Mouse (Mus musculus) stomach, embryonic 14.5 days (tissue): ENCODE measurements around the gene Arhgap32. TPM values are rescaled to one million over a fixed set of nuclear protein-coding genes. Genes with fewer than 3 reads are reported as not detected.

Experiments used
- ATAC-seq: fragments of 200-750 bp; cut with Nextera tagmentation; 2 replicates; pipeline ENCODE4 v1.8.0; 2017; ENCODE audit warnings: low read depth, moderate TSS enrichment; ENCODE audit not compliant: insufficient number of reproducible peaks, insufficient read depth, low FRiP score
- H3K27ac ChIP-seq: fragments of 300-500 bp; sonication (generic); 2 replicates; pipeline ENCODE4 v1.5.1; 2014; ENCODE audit warnings: mild to moderate bottlenecking, low read length, moderate library complexity, mixed read lengths
- H3K27me3 ChIP-seq: fragments of 300-500 bp; sonication (generic); 2 replicates; pipeline ENCODE4 v1.6.1; 2014; ENCODE audit warnings: low read length, control low read depth, mixed read lengths; ENCODE audit not compliant: control insufficient read depth, insufficient read depth
- H3K36me3 ChIP-seq: fragments of 300-500 bp; sonication (generic); 2 replicates; pipeline ENCODE4 v1.6.1; 2014; ENCODE audit warnings: mild to moderate bottlenecking, control low read depth, low read length, moderate library complexity, mixed read lengths; ENCODE audit not compliant: control insufficient read depth, insufficient read depth
- H3K4me1 ChIP-seq: fragments of 300-500 bp; sonication (generic); 2 replicates; pipeline ENCODE4 v1.6.1; 2014; ENCODE audit warnings: low read length, control low read depth, mixed read lengths; ENCODE audit not compliant: control insufficient read depth, insufficient read depth
- H3K4me2 ChIP-seq: fragments of 300-500 bp; sonication (generic); replicated peaks from 2 replicates; pipeline ENCODE4 v1.6.1; 2014; ENCODE audit warnings: low read depth, low read length, control low read depth
- H3K4me3 ChIP-seq: fragments of 300-500 bp; sonication (generic); 2 replicates; pipeline ENCODE4 v1.5.1; 2014; ENCODE audit warnings: low read depth, low read length, control low read depth
- H3K9ac ChIP-seq: fragments of 300-500 bp; sonication (generic); replicated peaks from 2 replicates; pipeline ENCODE4 v1.6.1; 2014; ENCODE audit warnings: low read depth, mild to moderate bottlenecking, control low read depth, low read length, moderate library complexity, mixed read lengths
- H3K9me3 ChIP-seq: fragments of 300-500 bp; sonication (generic); 2 replicates; pipeline ENCODE4 v1.6.1; 2016; ENCODE audit warnings: low read depth, low read length, control low read depth; ENCODE audit not compliant: control insufficient read depth
- WGBS: fragments of 180-500 bp; shearing (Covaris S2); extraction: QIAGEN DNeasy Blood & Tissue Kit; methylation state at CpG from one replicate; pipeline ENCODE4 v1.1.7; 2014; 5-methylcytosine and 5-hydroxymethylcytosine counted together
- polyA plus RNA-seq: library from polyadenylated mRNA; unstranded; fragments of >200 nt; fragmentation: Nextera tagmentation; extraction: Ambion mirVana; gene quantifications from 2 replicates; pipeline ENCODE4 v1.2.1, GENCODE M21; 2014

The Arhgap32 gene
- polyA plus RNA-seq, 1 experiment from 2014 or later = 15.5 TPM

DNA sequence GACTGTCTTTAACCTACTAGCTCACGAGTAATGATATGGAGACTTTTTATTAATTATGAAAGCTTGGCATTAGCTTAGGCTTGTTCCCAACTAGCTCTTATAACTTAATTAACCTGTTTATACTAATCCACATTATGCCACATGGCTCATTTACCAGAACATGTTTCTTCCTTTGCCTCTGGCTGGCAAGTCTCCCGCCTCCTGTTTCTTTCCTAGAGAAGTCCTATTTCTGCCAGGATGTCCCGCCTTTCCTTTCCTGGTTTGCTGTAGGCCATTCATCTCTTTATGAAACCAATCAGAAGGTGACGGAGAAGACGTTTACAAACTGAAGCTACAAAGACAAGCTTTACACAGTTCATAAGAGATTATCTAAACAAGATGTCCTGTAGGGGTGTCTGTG is 23.7 kb downstream of the Arhgap32 start:
- H3K27ac ChIP-seq = no peak overlapping the region
- 68% methylated on average over 5 of the region's 5 CpGs for WGBS
- no peaks in the 10 kb centered on the region for H3K4me1 ChIP-seq
- no peaks in the 10 kb centered on the region for H3K36me3 ChIP-seq
- H3K9me3 ChIP-seq = no peaks in the 10 kb centered on the region
- no peak for ATAC-seq
- no peak overlapping the region for H3K9ac ChIP-seq
- no peaks in the 10 kb centered on the region for H3K27me3 ChIP-seq
- H3K4me3 ChIP-seq = no peak overlapping the region
- H3K4me2 ChIP-seq = no peak overlapping the region

DNA sequence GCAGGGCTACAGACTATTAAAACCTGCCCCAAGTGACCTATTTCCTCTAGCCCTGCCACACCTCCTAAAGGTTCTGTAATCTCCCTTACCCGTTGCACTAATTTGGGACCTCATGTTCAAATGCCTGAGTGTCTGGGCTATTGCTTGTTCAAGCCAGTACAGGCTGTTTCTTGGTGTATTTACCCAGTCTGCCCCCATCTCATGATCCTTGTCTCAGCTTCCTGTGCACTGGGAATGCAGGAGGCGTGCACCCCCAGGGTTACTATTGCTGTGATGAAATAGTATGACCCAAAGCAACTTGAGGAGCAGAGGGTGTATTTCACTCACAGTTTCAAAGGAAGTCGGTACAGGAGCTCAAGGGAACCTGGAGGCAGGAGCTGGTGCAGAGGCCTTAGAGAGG is 26.9 kb downstream of the Arhgap32 start:
- no peaks in the 10 kb centered on the region for H3K4me1 ChIP-seq
- H3K9ac ChIP-seq = no peak overlapping the region
- H3K4me2 ChIP-seq = no peak overlapping the region
- no peaks in the 10 kb centered on the region for H3K9me3 ChIP-seq
- no peak overlapping the region for H3K4me3 ChIP-seq
- H3K27ac ChIP-seq = no peak overlapping the region
- H3K36me3 ChIP-seq = no peaks in the 10 kb centered on the region
- ATAC-seq = peak; percentile 23; the same call in 1 of the 2 replicates
- H3K27me3 ChIP-seq = no peaks in the 10 kb centered on the region
- WGBS = 64% methylated on average over 3 of the region's 3 CpGs

DNA sequence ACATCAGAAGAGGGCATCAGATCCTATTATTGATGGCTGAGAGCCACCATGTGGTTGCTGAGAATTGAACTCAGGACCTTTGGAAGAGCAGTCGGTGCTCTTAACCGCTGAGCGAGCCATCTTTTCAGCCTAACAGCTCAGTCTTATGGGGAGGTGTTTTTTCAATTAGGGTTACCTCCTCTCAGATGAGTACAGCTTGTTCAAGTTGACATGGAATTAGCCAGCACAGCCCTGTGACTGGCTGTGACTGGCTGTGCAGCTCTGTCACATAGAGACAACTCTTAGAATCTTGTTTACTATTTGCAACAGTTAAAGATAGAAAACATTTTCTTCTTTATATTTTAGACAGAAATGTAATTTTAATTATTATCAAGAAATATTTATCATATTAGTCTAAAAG is 27.5 kb downstream of the Arhgap32 start:
- Histone ChIP-seq H3K4me1 (no peaks in the 10 kb centered on the region), H3K9ac (no peak overlapping the region), H3K27me3 (no peaks in the 10 kb centered on the region), H3K27ac (no peak overlapping the region), H3K4me3 (no peak overlapping the region), H3K9me3 (no peaks in the 10 kb centered on the region), H3K36me3 (no peaks in the 10 kb centered on the region), H3K4me2 (no peak overlapping the region)
- no peak for ATAC-seq
- 96% methylated on average over 3 of the region's 3 CpGs for WGBS

DNA sequence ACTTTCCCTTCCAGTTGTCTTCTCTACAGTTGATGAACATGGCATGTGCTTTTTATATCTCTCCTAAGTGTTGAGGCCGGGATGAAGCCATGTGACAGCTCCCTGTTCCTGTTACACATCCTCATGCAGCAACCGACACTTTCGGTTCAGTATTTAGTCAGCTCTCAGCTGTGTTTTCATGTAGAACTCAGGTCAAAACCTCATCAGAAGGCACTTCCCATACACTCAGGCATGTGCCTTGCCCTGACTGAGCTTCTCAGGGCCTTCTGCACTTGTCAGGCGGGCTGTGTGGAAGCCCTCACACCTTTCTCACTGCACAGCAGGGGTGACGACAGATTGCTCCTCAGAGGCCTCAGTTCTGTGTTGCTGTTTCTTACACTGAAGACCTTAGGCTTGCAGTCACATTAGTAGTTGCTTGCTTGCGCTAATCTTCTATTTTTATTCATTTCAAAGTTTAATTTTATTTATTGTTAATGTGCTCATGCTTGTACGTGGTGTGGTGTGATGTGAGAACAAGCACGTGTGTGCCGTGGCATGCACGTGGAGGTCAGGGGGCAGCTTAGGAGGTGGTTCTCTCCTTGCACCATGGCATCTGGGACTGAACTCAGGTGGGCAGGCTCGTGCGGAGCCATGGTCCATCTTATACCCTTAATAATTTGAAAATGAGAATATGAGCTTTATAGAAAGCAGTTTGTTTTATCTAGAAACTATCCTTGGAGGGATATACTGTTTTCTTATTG is 30.5 kb downstream of the Arhgap32 start:
- H3K9me3 ChIP-seq = no peaks in the 10 kb centered on the region
- no peaks in the 10 kb centered on the region for H3K36me3 ChIP-seq
- no peak for ATAC-seq
- no peaks in the 10 kb centered on the region for H3K27me3 ChIP-seq
- H3K4me2 ChIP-seq = no peak overlapping the region
- no peak overlapping the region for H3K9ac ChIP-seq
- 64% methylated on average over 12 of the region's 12 CpGs for WGBS
- H3K27ac ChIP-seq = no peak overlapping the region
- H3K4me1 ChIP-seq = no peaks in the 10 kb centered on the region
- no peak overlapping the region for H3K4me3 ChIP-seq

DNA sequence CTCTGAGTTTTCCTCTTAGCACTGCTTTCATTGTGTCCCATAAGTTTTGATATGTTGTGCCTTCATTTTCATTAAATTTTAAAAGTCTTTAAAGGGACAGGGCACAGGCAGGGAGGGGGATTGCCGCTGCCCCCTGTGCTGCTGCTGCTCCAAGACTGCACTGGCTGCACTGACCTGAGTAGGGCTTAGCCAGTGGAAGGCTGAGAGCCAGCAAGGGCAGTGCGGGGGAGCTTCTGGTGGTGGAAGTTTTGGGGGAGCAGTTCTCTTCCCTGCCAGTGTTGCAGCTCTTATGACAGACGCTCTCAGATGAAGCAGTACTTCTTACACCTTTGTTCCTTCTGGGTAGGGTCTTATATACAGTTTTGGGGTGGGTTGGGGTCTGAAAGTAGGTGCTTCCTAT is 33.3 kb downstream of the Arhgap32 start:
- no peak overlapping the region for H3K27ac ChIP-seq
- H3K9me3 ChIP-seq = no peaks in the 10 kb centered on the region
- H3K27me3 ChIP-seq = no peaks in the 10 kb centered on the region
- H3K4me1 ChIP-seq = no peaks in the 10 kb centered on the region
- no peaks in the 10 kb centered on the region; the same call in 1 of the 2 replicates for H3K36me3 ChIP-seq
- no peak overlapping the region for H3K9ac ChIP-seq
- ATAC-seq = no peak
- H3K4me2 ChIP-seq = no peak overlapping the region
- WGBS = 75% methylated on average over 3 of the region's 3 CpGs
- no peak overlapping the region for H3K4me3 ChIP-seq

DNA sequence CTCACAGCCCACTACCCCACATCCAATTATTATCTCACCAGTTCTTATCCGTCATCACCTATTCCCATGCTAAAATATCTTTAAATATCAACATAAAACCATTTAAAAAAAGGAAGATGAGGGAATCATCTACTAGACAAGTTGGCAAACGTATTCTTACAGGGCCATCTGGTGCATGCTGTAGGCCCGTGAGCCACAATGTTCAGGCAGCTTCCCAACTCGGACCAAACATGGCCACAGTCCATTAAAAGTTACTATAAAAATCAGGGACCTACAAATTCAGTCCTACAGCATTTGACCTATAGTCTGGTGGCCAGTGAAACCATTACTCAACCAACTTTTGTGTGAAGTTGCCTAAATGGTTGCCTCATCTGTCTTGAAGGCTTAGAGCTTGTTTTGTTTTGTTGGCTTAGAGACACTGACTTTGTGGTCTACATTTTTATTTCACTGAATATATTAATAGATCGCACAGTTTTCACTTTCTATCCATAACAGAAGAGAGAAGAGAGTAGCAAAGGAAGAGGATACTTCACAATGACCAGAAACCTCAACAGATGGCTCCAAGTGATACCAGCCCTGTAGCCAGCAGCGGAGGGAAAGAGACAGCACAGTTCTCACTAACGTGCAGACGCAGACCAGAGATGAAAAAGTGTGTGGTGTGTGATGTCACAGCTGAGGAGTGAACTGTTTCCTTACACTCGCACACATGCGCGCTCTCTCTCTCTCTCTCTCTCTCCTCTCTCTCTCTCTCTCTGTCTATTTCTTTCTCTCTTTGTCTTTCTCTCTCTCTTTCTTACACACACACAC is 34.1 kb downstream of the Arhgap32 start:
- Histone ChIP-seq H3K4me3 (no peak overlapping the region), H3K4me1 (no peaks in the 10 kb centered on the region), H3K4me2 (no peak overlapping the region), H3K9ac (no peak overlapping the region), H3K36me3 (no peaks in the 10 kb centered on the region; the same call in 1 of the 2 replicates), H3K9me3 (no peaks in the 10 kb centered on the region), H3K27me3 (no peaks in the 10 kb centered on the region), H3K27ac (no peak overlapping the region)
- WGBS = 84% methylated on average over 11 of the region's 11 CpGs
- no peak for ATAC-seq

DNA sequence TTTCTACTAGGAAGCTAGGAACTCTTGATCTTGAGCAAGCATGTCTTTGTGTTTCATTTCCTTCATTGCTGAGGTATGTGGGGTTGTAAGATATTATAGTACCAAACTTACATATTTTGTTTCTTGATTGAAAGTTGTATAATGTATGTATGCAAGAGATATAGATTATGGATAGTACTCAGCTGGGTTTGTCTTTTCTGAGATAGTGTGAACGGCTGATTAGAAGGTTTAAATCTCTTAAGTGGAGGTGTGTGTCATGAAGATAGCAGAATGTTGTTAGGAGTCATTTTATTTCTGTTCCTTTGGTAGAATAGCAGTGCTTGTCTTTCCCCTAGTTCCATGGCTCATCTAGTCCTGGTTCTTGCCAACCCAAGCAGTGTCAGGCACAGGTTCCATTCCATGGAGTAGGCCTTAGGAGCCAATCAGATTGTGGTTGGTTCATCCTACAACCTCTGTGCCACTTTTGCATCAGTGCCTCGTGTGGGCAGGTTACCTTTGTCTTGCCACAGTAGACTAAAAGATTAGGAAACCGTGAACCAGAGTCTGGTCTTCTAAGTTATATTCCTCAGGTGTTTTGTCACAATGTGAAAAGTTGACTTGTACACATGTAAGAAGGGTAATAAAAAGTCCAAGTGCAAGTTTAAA is 38.9 kb downstream of the Arhgap32 start:
- Histone ChIP-seq H3K27me3 (no peaks in the 10 kb centered on the region), H3K4me2 (no peak overlapping the region), H3K36me3 (no peaks in the 10 kb centered on the region; the same call in 1 of the 2 replicates), H3K4me1 (no peaks in the 10 kb centered on the region), H3K9me3 (no peaks in the 10 kb centered on the region), H3K9ac (no peak overlapping the region), H3K27ac (no peak overlapping the region), H3K4me3 (no peak overlapping the region)
- ATAC-seq = no peak
- WGBS = 84% methylated on average over 3 of the region's 3 CpGs

DNA sequence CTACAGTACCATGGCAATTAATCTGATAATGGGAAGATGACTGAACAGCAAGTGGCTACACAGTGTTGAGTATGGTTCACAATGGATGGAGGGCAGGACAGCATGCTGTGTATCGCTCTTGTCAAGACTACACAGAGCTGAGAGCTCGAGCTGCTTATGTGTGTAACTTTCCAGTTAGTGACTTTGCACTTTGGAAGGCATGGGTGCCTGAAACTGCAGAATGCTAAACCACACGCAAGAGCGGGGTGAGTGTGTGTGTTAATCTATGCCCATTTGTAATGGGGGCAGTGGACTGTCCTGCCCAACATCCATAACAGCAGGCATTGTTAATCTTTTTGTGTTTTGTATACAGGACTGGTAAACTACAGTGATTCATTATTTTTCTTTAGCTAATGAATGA is 40.8 kb downstream of the Arhgap32 start:
- WGBS = 84% methylated on average over 4 of the region's 4 CpGs
- no peak for ATAC-seq

More for the DNA sequence above, 40.8 kb downstream of the Arhgap32 start:
- no peak overlapping the region for H3K27ac ChIP-seq
- no peaks in the 10 kb centered on the region for H3K27me3 ChIP-seq
- no peak overlapping the region for H3K9ac ChIP-seq
- H3K4me3 ChIP-seq = no peak overlapping the region
- no peaks in the 10 kb centered on the region; the same call in 1 of the 2 replicates for H3K36me3 ChIP-seq
- H3K9me3 ChIP-seq = no peaks in the 10 kb centered on the region
- H3K4me2 ChIP-seq = no peak overlapping the region
- no peaks in the 10 kb centered on the region for H3K4me1 ChIP-seq
